Mouse (Mus musculus) neural tube, embryonic 14.5 days (tissue): ENCODE measurements around the gene Nxpe2. TPM values are rescaled to one million over a fixed set of nuclear protein-coding genes. Genes with fewer than 3 reads are reported as not detected.
"Not testable (repeated sequence)": the region's sequence is repeated elsewhere in the genome, so short reads cannot be mapped to it uniquely, and the experiment has no call there.

Source experiments
- ATAC-seq: fragments of 200-750 bp; cut with Nextera tagmentation; 2 replicates; pipeline ENCODE4 v1.8.0; 2017; ENCODE audit warnings: low read depth, mild to moderate bottlenecking, moderate TSS enrichment, moderate library complexity
- H3K27ac ChIP-seq: fragments of 300-500 bp; sonication (generic); 2 replicates; pipeline ENCODE4 v1.5.1; 2014; ENCODE audit warnings: low read depth, mild to moderate bottlenecking, control low read depth, low read length, moderate library complexity, mixed read lengths
- H3K27me3 ChIP-seq: fragments of 300-500 bp; sonication (generic); 2 replicates; pipeline ENCODE4 v1.6.1; 2014; ENCODE audit warnings: low read length; ENCODE audit not compliant: control insufficient read depth, insufficient read depth
- H3K36me3 ChIP-seq: fragments of 300-500 bp; sonication (generic); 2 replicates; pipeline ENCODE4 v1.6.1; 2014; ENCODE audit warnings: low read length, mixed read lengths; ENCODE audit not compliant: control insufficient read depth, insufficient read depth
- H3K4me1 ChIP-seq: fragments of 300-500 bp; sonication (generic); 2 replicates; pipeline ENCODE4 v1.6.1; 2014; ENCODE audit warnings: low read length; ENCODE audit not compliant: control insufficient read depth, insufficient read depth
- H3K4me2 ChIP-seq: fragments of 300-500 bp; sonication (generic); 2 replicates; pipeline ENCODE4 v1.6.1; 2014; ENCODE audit warnings: mild to moderate bottlenecking, low read depth, low read length, control low read depth
- H3K4me3 ChIP-seq: fragments of 300-500 bp; sonication (generic); 2 replicates; pipeline ENCODE4 v1.5.1; 2014; ENCODE audit warnings: low read depth, low read length, control low read depth, mixed read lengths
- H3K9ac ChIP-seq: fragments of 300-500 bp; sonication (generic); replicated peaks from 2 replicates; pipeline ENCODE4 v1.6.1; 2014; ENCODE audit warnings: low read depth, mild to moderate bottlenecking, control low read depth, low read length, mixed read lengths
- H3K9me3 ChIP-seq: fragments of 300-500 bp; sonication (generic); 2 replicates; pipeline ENCODE4 v1.6.1; 2016; ENCODE audit warnings: low read length; ENCODE audit not compliant: control insufficient read depth
- WGBS: fragments of 180-500 bp; shearing (Covaris S2); extraction: QIAGEN DNeasy Blood & Tissue Kit; methylation state at CpG from one replicate; pipeline ENCODE4 v1.1.7; 2014; 5-methylcytosine and 5-hydroxymethylcytosine counted together
- polyA plus RNA-seq: library from polyadenylated mRNA; unstranded; fragments of >200 nt; fragmentation: Nextera tagmentation; extraction: Ambion mirVana; gene quantifications from 2 replicates; pipeline ENCODE4 v1.2.1, GENCODE M21; 2014

The Nxpe2 gene
- polyA plus RNA-seq, 1 experiment from 2014 or later = 1.2 TPM

DNA sequence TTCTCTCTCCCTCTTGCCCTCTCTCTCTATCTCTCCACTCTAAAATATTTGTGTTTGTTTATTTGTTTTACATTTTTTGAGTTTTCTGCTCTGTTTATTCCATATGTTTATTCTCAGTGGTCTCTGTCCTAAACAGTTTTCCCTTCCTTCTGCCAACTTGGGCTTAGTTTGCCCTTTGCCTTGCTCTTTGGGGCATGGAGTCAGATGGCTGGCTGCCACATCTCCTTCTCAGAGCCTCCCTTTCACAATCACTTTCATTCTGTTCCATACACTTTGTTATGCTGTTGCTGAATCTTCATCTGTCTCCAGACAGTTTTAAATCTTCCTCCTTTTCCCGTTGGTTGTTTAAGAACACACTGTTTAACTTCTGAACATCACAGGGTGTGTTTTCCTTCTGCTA, 37.4 kb downstream of the Nxpe2 start:
- no peak for ATAC-seq
- Histone ChIP-seq H3K9ac (no peak overlapping the region), H3K36me3 (no peaks in the 10 kb centered on the region), H3K27ac (no peak overlapping the region), H3K9me3 (no peaks in the 10 kb centered on the region), H3K27me3 (no peaks in the 10 kb centered on the region), H3K4me1 (no peaks in the 10 kb centered on the region), H3K4me3 (no peak overlapping the region), H3K4me2 (no peak overlapping the region)
- 72% methylated on average over 1 of the region's 1 CpGs for WGBS

DNA sequence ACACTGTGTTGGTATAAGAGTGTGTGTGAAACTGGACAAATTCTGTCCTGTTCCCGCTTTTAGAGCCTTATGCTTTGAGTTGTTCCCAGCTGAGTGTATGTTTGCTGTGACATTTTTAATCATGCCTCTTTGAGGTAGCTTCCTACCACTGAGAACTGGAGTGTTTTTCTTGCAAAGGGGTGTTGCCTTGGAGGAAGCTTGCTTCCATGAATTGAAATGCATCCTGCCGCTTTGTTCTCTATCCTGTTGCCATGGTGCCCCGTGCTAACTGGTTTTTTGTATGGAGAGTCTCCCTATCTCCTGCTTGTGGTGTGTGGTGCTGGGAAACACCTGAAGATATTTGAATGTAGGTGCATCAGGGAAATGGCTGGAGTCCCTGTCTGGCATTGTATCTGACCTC, 39.1 kb downstream of the Nxpe2 start:
- WGBS = 16% methylated on average over 3 of the region's 3 CpGs
- Histone ChIP-seq H3K4me2 (peak overlapping the region; percentile 14; the same call in 1 of the 2 replicates), H3K4me1 (no peaks in the 10 kb centered on the region), H3K4me3 (no peak overlapping the region), H3K9me3 (no peaks in the 10 kb centered on the region), H3K36me3 (no peaks in the 10 kb centered on the region), H3K9ac (no peak overlapping the region), H3K27me3 (no peaks in the 10 kb centered on the region), H3K27ac (no peak overlapping the region)
- no peak; the same call in 1 of the 2 replicates for ATAC-seq

DNA sequence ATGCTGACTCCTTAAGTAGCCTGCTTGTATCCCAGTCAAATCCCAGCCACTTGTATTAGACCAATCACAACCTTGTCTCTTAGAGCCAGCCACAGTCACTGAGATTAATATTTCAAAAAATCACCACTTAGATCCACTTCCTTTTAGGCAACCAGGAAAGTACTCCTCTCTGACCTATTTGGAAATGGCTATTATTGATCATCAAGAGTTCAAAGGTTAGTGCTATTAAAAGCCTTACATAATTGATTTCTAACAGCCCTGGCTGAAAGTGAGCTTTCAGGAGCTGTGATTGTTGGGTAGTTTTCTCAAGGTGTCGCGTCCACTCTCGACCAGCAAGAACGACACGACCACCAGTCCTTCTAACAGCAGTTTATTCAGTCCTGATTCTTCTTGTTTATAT, 42.0 kb downstream of the Nxpe2 start:
- Histone ChIP-seq H3K36me3 (no peaks in the 10 kb centered on the region), H3K4me2 (no peak overlapping the region), H3K9me3 (no peaks in the 10 kb centered on the region), H3K27me3 (no peaks in the 10 kb centered on the region), H3K4me3 (no peak overlapping the region), H3K9ac (no peak overlapping the region), H3K4me1 (no peaks in the 10 kb centered on the region), H3K27ac (no peak overlapping the region)
- 78% methylated on average over 5 of the region's 5 CpGs for WGBS
- no peak for ATAC-seq

DNA sequence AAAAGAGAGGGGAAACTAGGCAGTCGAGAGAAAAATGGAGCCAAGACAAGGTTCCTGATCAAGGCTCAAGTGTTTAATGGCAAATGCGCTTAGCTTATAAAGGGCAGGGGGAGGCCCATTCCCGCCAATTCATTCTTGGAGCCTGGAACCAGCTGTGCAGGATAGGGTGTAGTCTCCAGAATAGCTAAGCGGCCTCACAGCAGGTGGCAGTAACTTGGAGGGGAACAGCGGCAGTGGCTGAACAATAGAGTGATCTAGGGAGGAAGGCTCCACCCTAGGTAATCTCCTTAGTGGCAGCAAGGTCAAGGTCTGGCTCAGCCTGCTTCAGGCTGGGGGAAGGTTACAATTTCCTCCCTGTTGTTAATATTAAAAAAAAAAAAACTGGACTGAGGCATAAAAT, 49.7 kb downstream of the Nxpe2 start:
- not testable (repeated sequence) for H3K36me3 ChIP-seq, H3K9me3 ChIP-seq, H3K27ac ChIP-seq, H3K4me3 ChIP-seq, H3K4me2 ChIP-seq, H3K4me1 ChIP-seq, ATAC-seq, H3K27me3 ChIP-seq, H3K9ac ChIP-seq
- WGBS = 26% methylated on average over 5 of the region's 5 CpGs

DNA sequence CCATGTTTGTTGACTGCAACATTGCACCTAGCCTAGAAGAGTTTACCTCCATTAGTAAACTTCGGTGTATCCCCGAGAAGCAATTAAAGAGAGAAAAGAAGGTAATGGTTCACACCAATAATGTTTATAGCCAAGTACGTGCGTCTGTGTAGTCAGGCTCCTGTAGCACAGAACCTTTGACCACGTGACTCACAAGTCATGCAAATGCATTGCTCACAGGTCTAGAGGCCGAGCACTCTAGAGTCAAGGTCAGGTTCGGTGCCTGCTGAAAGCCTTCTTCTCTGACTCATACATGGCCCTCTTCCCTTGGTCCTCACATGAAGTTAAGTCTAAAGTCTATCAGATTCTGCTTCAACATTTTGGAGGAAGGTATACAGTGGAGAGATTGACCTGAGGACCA, 54.3 kb downstream of the Nxpe2 start:
- H3K27ac ChIP-seq = no peak overlapping the region
- H3K36me3 ChIP-seq = no peaks in the 10 kb centered on the region
- no peak overlapping the region for H3K9ac ChIP-seq
- no peaks in the 10 kb centered on the region for H3K9me3 ChIP-seq
- H3K4me1 ChIP-seq = no peaks in the 10 kb centered on the region
- ATAC-seq = no peak
- WGBS = 87% methylated on average over 7 of the region's 7 CpGs
- H3K4me3 ChIP-seq = no peak overlapping the region
- no peaks in the 10 kb centered on the region for H3K27me3 ChIP-seq
- H3K4me2 ChIP-seq = no peak overlapping the region

DNA sequence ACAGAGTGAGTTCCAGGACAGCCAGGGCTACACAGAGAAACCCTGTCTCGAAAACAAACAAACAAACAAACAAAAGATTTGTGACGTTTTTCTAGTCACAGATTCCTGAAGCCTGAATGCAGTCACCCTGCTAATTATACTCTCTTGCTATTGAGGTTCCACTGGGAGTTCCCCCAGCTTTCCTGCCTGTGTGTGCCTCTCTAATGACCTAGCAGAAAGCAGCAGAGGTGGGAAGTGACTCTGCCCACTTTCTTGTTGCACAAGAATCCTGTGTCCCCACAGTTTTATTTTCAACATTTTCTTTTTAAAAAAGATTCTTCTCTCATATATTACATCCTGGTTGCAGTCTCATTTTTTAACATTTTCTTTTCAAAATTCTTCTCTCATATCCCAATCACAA, 58.5 kb downstream of the Nxpe2 start:
- no peak overlapping the region for H3K9ac ChIP-seq
- ATAC-seq = no peak
- H3K36me3 ChIP-seq = no peaks in the 10 kb centered on the region
- H3K27ac ChIP-seq = no peak overlapping the region
- WGBS = 57% methylated on average over 2 of the region's 2 CpGs
- H3K27me3 ChIP-seq = no peaks in the 10 kb centered on the region
- no peak overlapping the region for H3K4me2 ChIP-seq
- no peaks in the 10 kb centered on the region for H3K4me1 ChIP-seq
- no peaks in the 10 kb centered on the region for H3K9me3 ChIP-seq
- H3K4me3 ChIP-seq = no peak overlapping the region

DNA sequence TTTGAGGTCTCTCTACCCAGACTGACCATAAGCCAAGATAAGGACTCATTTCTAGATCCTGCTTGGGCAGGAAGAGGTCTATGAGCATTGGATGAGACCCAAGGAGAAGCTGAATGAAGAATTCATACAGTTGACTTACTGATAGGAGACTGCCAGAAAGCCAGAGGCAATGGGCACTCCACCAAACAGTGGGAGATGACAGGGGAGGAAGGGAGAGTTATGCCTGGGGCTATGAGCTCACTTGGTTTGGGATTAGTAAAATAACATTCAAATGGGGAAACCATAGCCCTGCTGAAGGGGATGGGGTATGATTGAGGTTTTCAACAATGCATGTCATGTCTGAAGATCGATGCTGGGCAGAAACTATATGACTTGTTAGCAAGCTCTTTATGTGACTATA, 63.0 kb downstream of the Nxpe2 start:
- no peak for ATAC-seq
- WGBS = 96% methylated on average over 1 of the region's 1 CpGs
- no peak overlapping the region for H3K9ac ChIP-seq
- H3K9me3 ChIP-seq = no peaks in the 10 kb centered on the region
- no peak overlapping the region for H3K4me3 ChIP-seq
- H3K4me2 ChIP-seq = no peak overlapping the region
- no peak overlapping the region for H3K27ac ChIP-seq
- no peaks in the 10 kb centered on the region for H3K36me3 ChIP-seq
- H3K4me1 ChIP-seq = no peaks in the 10 kb centered on the region
- no peaks in the 10 kb centered on the region for H3K27me3 ChIP-seq

DNA sequence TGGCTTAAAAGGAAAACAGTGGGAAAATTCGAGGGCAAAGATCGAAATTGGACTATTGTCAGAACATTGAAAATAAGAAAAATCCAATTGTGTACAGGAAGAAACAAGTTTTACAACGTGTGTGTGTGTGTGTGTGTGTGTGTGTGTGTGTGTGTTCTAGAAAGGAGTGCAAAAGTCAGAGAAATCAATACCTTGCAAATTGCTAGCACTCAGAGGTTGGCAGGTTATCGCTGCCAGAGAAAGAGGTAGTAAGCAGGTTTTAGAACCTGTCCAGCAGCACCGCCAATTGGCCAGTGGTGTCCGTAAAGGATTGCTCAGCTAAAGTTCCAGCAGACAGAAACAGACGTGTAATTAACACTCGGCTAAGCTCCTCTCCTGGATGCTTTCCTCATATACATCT, 69.0 kb downstream of the Nxpe2 start:
- ATAC-seq = no peak
- Histone ChIP-seq H3K27ac (no peak overlapping the region), H3K4me3 (no peak overlapping the region), H3K9me3 (no peaks in the 10 kb centered on the region), H3K4me1 (no peaks in the 10 kb centered on the region), H3K27me3 (no peaks in the 10 kb centered on the region), H3K36me3 (no peaks in the 10 kb centered on the region), H3K4me2 (no peak overlapping the region), H3K9ac (no peak overlapping the region)
- 91% methylated on average over 8 of the region's 8 CpGs for WGBS

DNA sequence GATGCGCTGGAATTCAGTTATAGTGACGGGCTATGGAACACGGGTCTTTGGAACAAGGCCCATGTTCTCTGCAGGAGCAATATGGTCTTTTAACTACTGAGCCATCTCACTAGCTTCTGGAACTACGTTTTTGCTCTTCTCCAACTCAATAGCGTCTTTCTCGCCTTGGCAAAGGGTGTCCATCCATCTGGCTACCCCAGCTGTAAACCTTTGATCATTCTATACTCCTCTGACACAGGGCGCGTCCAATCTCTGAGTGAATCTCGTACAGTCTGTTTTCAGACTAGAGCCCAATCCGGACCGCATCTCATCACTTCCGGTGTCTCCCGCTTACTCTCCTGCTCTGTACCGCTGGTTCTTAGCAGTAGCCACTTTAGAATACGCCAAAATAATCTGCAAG, 76.4 kb downstream of the Nxpe2 start:
- H3K4me3 ChIP-seq = no peak overlapping the region
- ATAC-seq = no peak
- H3K4me2 ChIP-seq = no peak overlapping the region
- no peaks in the 10 kb centered on the region for H3K9me3 ChIP-seq
- no peaks in the 10 kb centered on the region for H3K27me3 ChIP-seq
- WGBS = 92% methylated on average over 15 of the region's 15 CpGs
- H3K4me1 ChIP-seq = no peaks in the 10 kb centered on the region
- no peak overlapping the region for H3K27ac ChIP-seq
- no peak overlapping the region for H3K9ac ChIP-seq
- no peaks in the 10 kb centered on the region for H3K36me3 ChIP-seq
